Mouse (Mus musculus) ES-Bruce4 (cell line): Measurements from ENCODE around the gene Mnd1. TPM values are rescaled to one million over a fixed set of nuclear protein-coding genes. Genes with fewer than 3 reads are reported as not detected.

Source experiments
- H3K27ac ChIP-seq: 2 replicates; pipeline ENCODE4 v1.5.1; 2012; ENCODE audit warnings: low read length, inconsistent platforms; ENCODE audit not compliant: insufficient read depth
- H3K27me3 ChIP-seq: 2 replicates; pipeline ENCODE4 v1.6.1; 2012; ENCODE audit warnings: mild to moderate bottlenecking, low read length, inconsistent platforms; ENCODE audit not compliant: control insufficient read depth, poor library complexity, insufficient read depth, severe bottlenecking
- H3K36me3 ChIP-seq: 2 replicates; pipeline ENCODE4 v1.6.1; 2012; ENCODE audit warnings: inconsistent platforms, mild to moderate bottlenecking, low read length, moderate library complexity; ENCODE audit not compliant: control insufficient read depth, poor library complexity, insufficient read depth, severe bottlenecking
- H3K4me1 ChIP-seq: one replicate; pipeline ENCODE4 v1.8.1; 2011; ENCODE audit warnings: low read length; ENCODE audit not compliant: control insufficient read depth, insufficient read depth
- H3K4me3 ChIP-seq: 2 replicates; pipeline ENCODE4 v1.5.1; 2011; ENCODE audit warnings: low read depth, mild to moderate bottlenecking, low read length
- H3K9ac ChIP-seq: 2 replicates; pipeline ENCODE4 v1.6.1; 2012; ENCODE audit warnings: low read depth, mild to moderate bottlenecking, inconsistent platforms; ENCODE audit not compliant: poor library complexity, severe bottlenecking
- H3K9me3 ChIP-seq: replicated peaks from 2 replicates; pipeline ENCODE4 v1.6.1; 2012; ENCODE audit warnings: mild to moderate bottlenecking, low read length, inconsistent platforms; ENCODE audit not compliant: control insufficient read depth, poor library complexity, insufficient read depth, severe bottlenecking
- CTCF ChIP-seq: IDR thresholded peaks from one replicate; pipeline ENCODE4 v1.8.1; 2011; ENCODE audit warnings: low read depth, low read length
- EP300 ChIP-seq: IDR thresholded peaks from 2 replicates; pipeline ENCODE4 v1.6.1; 2011; ENCODE audit warnings: low read depth, low read length; ENCODE audit not compliant: insufficient read depth
- POLR2A ChIP-seq: IDR thresholded peaks from one replicate; pipeline ENCODE4 v1.8.1; 2011; ENCODE audit warnings: low read length; ENCODE audit not compliant: insufficient read depth
- polyA plus RNA-seq: library from polyadenylated mRNA; stranded (reverse); fragments of >200 nt; gene quantifications from 2 replicates; pipeline ENCODE4 v1.2.4, GENCODE M21; 2011; ENCODE audit warnings: low read depth; ENCODE audit not compliant: missing spikeins, insufficient read depth, insufficient read length

Gene Mnd1
- polyA plus RNA-seq, 1 experiment = 43.8 TPM

DNA sequence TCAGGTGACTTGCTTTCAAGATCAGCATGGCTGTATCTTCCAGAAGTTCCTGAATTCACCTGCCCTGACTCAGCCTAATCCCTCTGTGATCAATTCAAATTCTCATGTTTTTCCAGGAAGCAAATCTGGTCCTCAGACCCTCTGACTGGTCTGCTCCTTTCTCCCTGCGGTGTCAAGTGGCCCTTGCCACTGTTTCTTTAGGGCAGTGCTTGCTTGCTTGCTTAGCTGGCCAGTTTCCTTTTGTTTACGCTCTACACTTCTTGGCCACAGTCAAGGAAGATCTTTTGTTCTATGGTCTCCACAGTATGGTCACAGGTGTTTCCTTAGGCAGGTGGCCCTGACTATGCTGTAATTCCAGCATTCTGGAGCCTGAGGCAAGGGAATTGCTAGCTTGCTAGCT, 52.0 kb downstream of the Mnd1 start:
- H3K27me3 ChIP-seq = no peaks in the 10 kb centered on the region
- no peak overlapping the region for H3K9ac ChIP-seq
- TF ChIP-seq CTCF = no peak
- no peak for TF ChIP-seq POLR2A
- TF ChIP-seq EP300 = no peak
- H3K4me3 ChIP-seq = no peak overlapping the region
- no peak overlapping the region for H3K27ac ChIP-seq
- peaks cover 3% of the 10 kb centered on the region; the same call in 1 of the 2 replicates for H3K9me3 ChIP-seq
- H3K36me3 ChIP-seq = no peaks in the 10 kb centered on the region
- H3K4me1 ChIP-seq = no peaks in the 10 kb centered on the region

- no peak for TF ChIP-seq EP300
- H3K4me1 ChIP-seq = no peaks in the 10 kb centered on the region
- no peaks in the 10 kb centered on the region for H3K9me3 ChIP-seq
- no peak overlapping the region for H3K4me3 ChIP-seq
- H3K27ac ChIP-seq = no peak overlapping the region
- H3K36me3 ChIP-seq = no peaks in the 10 kb centered on the region
- H3K9ac ChIP-seq = no peak overlapping the region
- no peaks in the 10 kb centered on the region for H3K27me3 ChIP-seq
These were observed 62.7 kb downstream of the Mnd1 start for GRCm38 (mm10) chr3:84092875-84093274.

DNA sequence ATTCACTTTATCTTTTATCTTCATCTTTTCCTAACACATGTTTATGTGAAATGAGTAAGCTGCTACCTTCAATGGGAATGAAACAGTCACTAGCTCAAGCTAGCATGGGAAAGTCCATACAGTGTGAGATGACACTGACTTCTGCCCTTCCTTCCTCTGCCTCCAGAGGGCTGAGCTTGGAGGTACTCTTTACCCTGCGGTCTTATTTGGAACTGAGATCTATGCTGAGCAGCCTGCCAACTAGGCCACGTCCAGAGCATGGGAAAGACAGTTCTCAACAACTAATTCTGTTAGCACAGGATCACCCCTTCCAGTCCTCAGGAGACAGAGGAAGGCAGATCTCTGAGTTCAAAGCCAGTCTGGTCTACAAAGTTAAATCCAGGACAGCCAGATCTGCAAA, 64.6 kb downstream of the Mnd1 start:
- TF ChIP-seq POLR2A (no peak), CTCF (peak; percentile 6), EP300 (no peak)
- Histone ChIP-seq H3K4me1 (no peaks in the 10 kb centered on the region), H3K27ac (no peak overlapping the region), H3K4me3 (no peak overlapping the region), H3K9me3 (no peaks in the 10 kb centered on the region), H3K9ac (no peak overlapping the region), H3K36me3 (no peaks in the 10 kb centered on the region), H3K27me3 (no peaks in the 10 kb centered on the region)

DNA sequence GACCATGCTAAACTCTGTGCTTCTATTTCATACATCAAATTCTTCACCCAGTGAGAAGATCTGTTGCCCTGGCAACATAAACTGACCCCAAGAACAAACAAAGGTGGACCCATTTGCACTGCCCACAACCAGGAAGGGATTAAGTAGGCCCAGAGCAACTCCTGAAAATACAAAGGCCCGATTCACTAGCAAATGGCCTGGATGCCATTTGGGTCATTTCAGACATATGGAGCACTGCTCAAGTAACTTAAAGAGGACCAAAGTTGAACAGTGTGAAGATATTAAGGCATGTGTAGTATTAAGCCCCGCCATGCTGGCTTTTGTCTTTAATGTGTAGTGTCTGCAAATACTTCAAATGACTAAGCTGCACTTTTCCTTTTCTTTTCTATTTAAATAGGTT, 68.7 kb downstream of the Mnd1 start:
- H3K27ac ChIP-seq = no peak overlapping the region
- no peak overlapping the region for H3K9ac ChIP-seq
- no peaks in the 10 kb centered on the region for H3K27me3 ChIP-seq
- no peak for TF ChIP-seq EP300
- TF ChIP-seq POLR2A = no peak
- no peak for TF ChIP-seq CTCF
- no peak overlapping the region for H3K4me3 ChIP-seq
- no peaks in the 10 kb centered on the region for H3K9me3 ChIP-seq
- no peaks in the 10 kb centered on the region for H3K36me3 ChIP-seq
- H3K4me1 ChIP-seq = no peaks in the 10 kb centered on the region

DNA sequence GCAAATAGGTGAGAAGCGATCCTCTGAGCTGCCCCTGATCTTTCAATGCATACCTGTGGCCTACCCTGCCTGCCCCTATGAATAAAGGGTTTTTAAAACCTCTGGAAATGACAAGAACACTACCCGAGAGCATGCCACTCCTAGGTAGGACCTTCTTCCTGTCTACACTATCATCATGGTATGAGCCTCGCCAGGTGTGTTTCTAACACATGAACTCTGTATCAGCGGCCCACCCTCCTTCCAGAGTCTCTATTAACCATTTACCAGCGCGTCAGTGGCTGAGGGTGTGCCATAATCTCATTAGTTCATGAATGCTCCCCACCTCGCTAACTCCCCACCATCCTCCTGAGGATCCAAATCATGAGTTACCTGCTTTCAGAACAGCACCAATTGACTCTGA, 69.2 kb downstream of the Mnd1 start:
- no peaks in the 10 kb centered on the region for H3K9me3 ChIP-seq
- H3K36me3 ChIP-seq = no peaks in the 10 kb centered on the region
- H3K9ac ChIP-seq = no peak overlapping the region
- no peaks in the 10 kb centered on the region for H3K27me3 ChIP-seq
- H3K4me3 ChIP-seq = no peak overlapping the region
- no peak overlapping the region for H3K27ac ChIP-seq
- no peaks in the 10 kb centered on the region for H3K4me1 ChIP-seq
- TF ChIP-seq CTCF = no peak
- TF ChIP-seq POLR2A = no peak
- no peak for TF ChIP-seq EP300

DNA sequence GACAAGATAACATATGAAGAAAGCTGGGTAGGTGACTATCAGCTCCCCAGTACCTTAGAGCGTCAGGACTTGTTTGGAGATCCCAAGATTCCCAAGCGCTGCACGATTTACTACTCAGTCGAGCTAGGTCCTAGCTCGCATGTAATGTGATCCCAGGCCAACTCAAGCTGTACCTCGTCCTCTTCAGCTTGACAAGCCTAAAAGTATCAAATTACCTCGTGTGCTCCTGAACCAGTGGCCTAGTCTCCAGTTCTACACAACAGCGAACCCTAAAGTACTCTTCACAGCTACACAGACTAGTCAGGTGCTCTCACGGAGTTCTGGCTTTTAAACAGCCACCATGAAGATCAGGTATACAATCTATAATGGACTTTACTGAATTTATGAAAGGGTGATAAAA, 70.2 kb downstream of the Mnd1 start:
- Histone ChIP-seq H3K4me3 (no peak overlapping the region), H3K36me3 (no peaks in the 10 kb centered on the region), H3K27me3 (no peaks in the 10 kb centered on the region), H3K9ac (no peak overlapping the region), H3K4me1 (no peaks in the 10 kb centered on the region), H3K9me3 (no peaks in the 10 kb centered on the region), H3K27ac (no peak overlapping the region)
- no peak for TF ChIP-seq CTCF
